Mouse (Mus musculus) midbrain, embryonic 13.5 days (tissue): Measurements from ENCODE around the gene Pigf. TPM values are rescaled to one million over a fixed set of nuclear protein-coding genes. Genes with fewer than 3 reads are reported as not detected.

Experiments used
- ATAC-seq: fragments of 200-750 bp; cut with Nextera tagmentation; 2 replicates; pipeline ENCODE4 v1.8.0; 2017; ENCODE audit warnings: mild to moderate bottlenecking, moderate TSS enrichment, moderate library complexity
- H3K27ac ChIP-seq: fragments of 300-500 bp; sonication (generic); 2 replicates; pipeline ENCODE4 v1.5.1; 2015; ENCODE audit warnings: inconsistent platforms, mild to moderate bottlenecking, moderate library complexity
- H3K27me3 ChIP-seq: fragments of 300-500 bp; sonication (generic); 2 replicates; pipeline ENCODE4 v1.6.1; 2015; ENCODE audit warnings: mild to moderate bottlenecking, inconsistent platforms
- H3K36me3 ChIP-seq: fragments of 300-500 bp; sonication (generic); 2 replicates; pipeline ENCODE4 v1.6.1; 2015; ENCODE audit warnings: mild to moderate bottlenecking, inconsistent platforms
- H3K4me1 ChIP-seq: fragments of 300-500 bp; sonication (generic); replicated peaks from 2 replicates; pipeline ENCODE4 v1.6.1; 2015; ENCODE audit warnings: inconsistent platforms
- H3K4me2 ChIP-seq: fragments of 300-500 bp; sonication (generic); replicated peaks from 2 replicates; pipeline ENCODE4 v1.6.1; 2015; ENCODE audit warnings: moderate library complexity, mild to moderate bottlenecking, inconsistent platforms
- H3K4me3 ChIP-seq: fragments of 300-500 bp; sonication (generic); replicated peaks from 2 replicates; pipeline ENCODE4 v1.5.1; 2015; ENCODE audit warnings: mild to moderate bottlenecking, inconsistent platforms
- H3K9ac ChIP-seq: fragments of 300-500 bp; sonication (generic); replicated peaks from 2 replicates; pipeline ENCODE4 v1.6.1; 2015; ENCODE audit warnings: mild to moderate bottlenecking, inconsistent platforms
- H3K9me3 ChIP-seq: fragments of 300-500 bp; sonication (generic); 2 replicates; pipeline ENCODE4 v1.6.1; 2016; ENCODE audit warnings: mild to moderate bottlenecking, inconsistent platforms
- WGBS: fragments of 180-500 bp; shearing (Covaris S2); methylation state at CpG from one replicate; pipeline ENCODE4 v1.1.7; 2015; 5-methylcytosine and 5-hydroxymethylcytosine counted together
- polyA plus RNA-seq: library from polyadenylated mRNA; unstranded; fragments of >200 nt; fragmentation: Nextera tagmentation; extraction: Ambion mirVana; gene quantifications from 2 replicates; pipeline ENCODE4 v1.2.1, GENCODE M21; 2015

Gene Pigf
- polyA plus RNA-seq, 1 experiment from 2014 or later, result 37.1 TPM

DNA sequence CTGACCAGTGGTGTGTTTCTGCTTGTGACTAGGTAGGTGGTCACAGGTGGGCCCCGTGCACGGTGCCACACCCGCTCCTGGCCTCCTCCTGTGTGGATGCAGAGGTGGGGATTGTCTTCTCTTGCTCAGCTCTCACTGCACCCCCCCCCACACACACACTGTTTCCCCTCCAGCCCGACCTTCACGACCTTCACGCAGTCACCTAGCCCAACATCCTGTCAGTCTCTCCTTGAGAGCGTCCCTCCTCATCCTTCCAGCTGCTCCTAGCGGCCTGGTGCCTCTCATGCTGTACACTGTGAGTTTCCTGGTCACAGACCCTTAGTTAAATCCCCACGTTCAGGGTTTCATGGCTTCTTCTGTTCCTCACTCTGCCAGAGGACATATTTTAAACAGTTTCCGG, 48.8 kb downstream of the Pigf start:
- ATAC-seq, result no peak
- H3K36me3 ChIP-seq, result peaks cover 22% of the 10 kb centered on the region; the same call in 1 of the 2 replicates
- H3K27ac ChIP-seq, result no peak overlapping the region
- no peak overlapping the region for H3K4me3 ChIP-seq
- no peak overlapping the region for H3K4me2 ChIP-seq
- no peaks in the 10 kb centered on the region for H3K9me3 ChIP-seq
- H3K9ac ChIP-seq, result no peak overlapping the region
- no peaks in the 10 kb centered on the region for H3K27me3 ChIP-seq
- H3K4me1 ChIP-seq, result no peaks in the 10 kb centered on the region
- WGBS, result 89% methylated on average over 10 of the region's 10 CpGs

DNA sequence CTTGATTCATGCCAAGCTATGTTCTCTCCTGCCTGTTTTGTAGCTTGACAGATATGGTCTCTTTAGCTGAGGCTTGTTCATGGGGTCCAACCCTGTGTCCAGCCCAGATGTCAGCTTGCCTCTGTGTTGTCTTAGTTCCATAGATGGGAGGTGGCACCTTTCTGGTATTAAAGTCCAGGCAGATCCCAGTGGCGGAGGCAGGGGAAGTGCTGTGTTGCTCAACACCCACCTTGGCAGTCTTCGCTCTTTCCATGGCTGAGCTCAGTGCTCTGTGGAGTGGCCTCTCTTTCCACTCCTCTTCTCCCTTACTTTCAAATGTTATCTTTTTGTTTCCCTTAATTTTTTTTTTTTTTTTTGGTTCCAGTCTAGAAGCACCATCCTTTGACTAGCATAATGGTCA, 52.1 kb downstream of the Pigf start:
- H3K4me1 ChIP-seq, result peaks cover 11% of the 10 kb centered on the region; the same call in 1 of the 2 replicates
- no peak for ATAC-seq

DNA sequence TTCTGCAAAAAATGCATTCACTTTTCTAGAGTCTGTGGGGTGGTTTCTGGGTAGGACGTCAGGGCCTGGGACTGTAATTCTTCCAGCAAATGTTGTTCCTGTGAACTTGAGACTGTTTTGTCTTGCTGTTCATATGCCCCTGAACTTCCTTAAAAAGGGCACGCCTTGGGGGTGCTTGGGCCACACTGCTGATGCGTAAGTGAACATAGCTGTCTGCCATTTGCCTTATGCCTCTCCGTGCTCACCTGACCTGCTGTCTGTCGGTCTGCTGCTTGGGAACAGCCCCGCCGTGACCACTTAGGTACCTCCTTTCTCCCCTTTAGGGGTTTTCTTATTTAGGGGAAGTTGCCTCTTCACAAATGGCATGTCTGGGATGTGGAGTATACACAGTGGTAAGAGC, 53.3 kb downstream of the Pigf start:
- WGBS, result 93% methylated on average over 7 of the region's 7 CpGs
- Histone ChIP-seq H3K27ac (no peak overlapping the region), H3K36me3 (peaks cover 27% of the 10 kb centered on the region), H3K27me3 (no peaks in the 10 kb centered on the region), H3K4me1 (peaks cover 11% of the 10 kb centered on the region; the same call in 1 of the 2 replicates), H3K4me2 (no peak overlapping the region), H3K9ac (no peak overlapping the region), H3K4me3 (no peak overlapping the region), H3K9me3 (no peaks in the 10 kb centered on the region)
- ATAC-seq, result no peak

More for the DNA sequence above, 52.1 kb downstream of the Pigf start:
- Histone ChIP-seq H3K4me3 (no peak overlapping the region), H3K27ac (no peak overlapping the region), H3K36me3 (peaks cover 27% of the 10 kb centered on the region), H3K9me3 (no peaks in the 10 kb centered on the region), H3K27me3 (no peaks in the 10 kb centered on the region), H3K9ac (no peak overlapping the region), H3K4me2 (no peak overlapping the region)
- 96% methylated on average over 2 of the region's 2 CpGs for WGBS

DNA sequence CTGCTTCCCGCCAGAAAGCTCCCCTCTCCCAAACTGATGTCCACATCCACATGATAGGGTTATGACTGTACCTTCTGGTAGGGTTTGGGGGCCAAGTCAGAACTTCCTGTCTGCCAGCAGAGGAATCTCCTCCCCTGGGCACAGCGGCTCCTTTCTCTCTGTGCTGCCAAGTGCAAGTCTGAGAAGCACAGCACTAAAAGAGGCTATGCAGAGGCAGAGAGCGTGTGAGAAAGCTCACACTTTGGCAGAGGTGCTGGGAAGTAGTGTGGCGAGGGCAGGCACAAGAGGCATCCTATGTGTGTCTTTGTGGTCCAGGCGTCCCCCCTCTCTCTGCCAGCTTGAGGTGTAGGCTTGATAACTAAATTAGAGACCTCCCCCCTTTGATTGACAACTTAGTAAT, 54.2 kb downstream of the Pigf start:
- peaks cover 13% of the 10 kb centered on the region; the same call in 1 of the 2 replicates for H3K4me1 ChIP-seq
- H3K9ac ChIP-seq, result no peak overlapping the region
- no peak overlapping the region for H3K27ac ChIP-seq
- no peak for ATAC-seq
- H3K9me3 ChIP-seq, result no peaks in the 10 kb centered on the region
- no peak overlapping the region for H3K4me2 ChIP-seq
- H3K27me3 ChIP-seq, result no peaks in the 10 kb centered on the region
- WGBS, result 78% methylated on average over 5 of the region's 5 CpGs
- H3K4me3 ChIP-seq, result no peak overlapping the region
- peaks cover 24% of the 10 kb centered on the region for H3K36me3 ChIP-seq

DNA sequence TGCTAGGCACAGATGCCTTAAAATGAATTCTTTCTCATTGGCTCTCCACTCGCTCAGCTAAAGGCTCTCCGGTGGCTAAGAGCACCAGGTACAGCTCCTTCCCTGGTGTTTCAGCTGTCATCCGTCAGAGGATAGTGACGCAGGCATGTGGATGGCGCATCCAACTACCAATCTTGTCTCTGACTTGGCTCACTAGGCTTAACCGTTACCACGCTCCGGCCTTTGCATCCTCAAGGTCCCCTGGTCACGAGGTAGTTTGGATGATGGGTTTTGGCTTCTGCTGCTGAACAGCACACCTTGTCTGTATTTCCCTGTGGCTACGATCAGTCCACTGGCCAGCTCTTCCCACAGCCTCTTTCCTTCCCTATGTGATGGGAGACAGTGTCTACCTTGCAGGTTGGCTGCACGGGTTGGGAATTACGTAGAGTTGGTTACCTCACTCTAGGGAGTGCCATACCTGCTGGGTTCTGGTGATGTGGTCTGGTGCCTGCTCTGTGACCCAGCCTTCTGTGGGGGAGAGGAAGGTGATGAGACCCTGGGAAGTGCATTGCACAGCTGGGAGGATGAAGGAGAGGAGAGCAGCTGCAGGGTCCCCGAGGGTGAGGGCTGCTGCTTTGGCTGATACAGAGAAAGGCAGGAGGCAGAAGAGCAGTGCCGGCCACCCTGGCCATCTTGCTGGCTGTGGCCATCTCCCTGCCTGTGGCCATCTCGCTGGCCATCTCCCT, 55.0 kb downstream of the Pigf start:
- H3K27ac ChIP-seq, result no peak overlapping the region
- peaks cover 22% of the 10 kb centered on the region; the same call in 1 of the 2 replicates for H3K36me3 ChIP-seq
- no peak overlapping the region for H3K4me2 ChIP-seq
- peaks cover 20% of the 10 kb centered on the region for H3K4me1 ChIP-seq
- ATAC-seq, result no peak
- H3K9ac ChIP-seq, result 0 out of 2 replicates have a peak overlapping the region, but pooled peaks have one; percentile 12
- H3K27me3 ChIP-seq, result no peaks in the 10 kb centered on the region
- 93% methylated on average over 15 of the region's 15 CpGs for WGBS
- H3K9me3 ChIP-seq, result no peaks in the 10 kb centered on the region
- H3K4me3 ChIP-seq, result no peak overlapping the region

DNA sequence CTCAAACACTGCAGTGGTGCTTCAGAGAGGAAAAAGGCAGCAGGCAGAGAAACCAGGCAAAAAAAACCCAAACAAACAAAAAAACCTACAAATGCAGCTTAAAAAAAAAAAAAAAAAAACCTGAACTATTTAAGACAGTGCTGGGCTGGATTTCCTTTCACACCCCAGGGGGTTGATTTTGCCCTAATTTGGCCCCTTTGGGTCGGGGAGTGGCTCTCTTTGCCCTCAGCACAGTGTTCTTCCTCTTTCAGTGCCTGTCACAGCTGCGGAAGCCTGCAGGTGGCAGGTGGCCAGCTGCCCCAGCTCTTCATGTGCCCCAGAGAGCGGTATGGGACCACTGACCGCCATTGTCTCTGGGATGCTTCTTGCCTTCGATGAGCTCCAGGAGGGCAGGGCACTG, 55.6 kb downstream of the Pigf start:
- no peak overlapping the region for H3K4me2 ChIP-seq
- no peak overlapping the region for H3K27ac ChIP-seq
- 60% methylated on average over 5 of the region's 5 CpGs for WGBS
- H3K9ac ChIP-seq, result 0 out of 2 replicates have a peak overlapping the region, but pooled peaks have one; percentile 12
- ATAC-seq, result no peak
- peaks cover 26% of the 10 kb centered on the region for H3K4me1 ChIP-seq
- H3K9me3 ChIP-seq, result no peaks in the 10 kb centered on the region
- no peaks in the 10 kb centered on the region for H3K27me3 ChIP-seq
- H3K4me3 ChIP-seq, result no peak overlapping the region
- peaks cover 19% of the 10 kb centered on the region; the same call in 1 of the 2 replicates for H3K36me3 ChIP-seq

DNA sequence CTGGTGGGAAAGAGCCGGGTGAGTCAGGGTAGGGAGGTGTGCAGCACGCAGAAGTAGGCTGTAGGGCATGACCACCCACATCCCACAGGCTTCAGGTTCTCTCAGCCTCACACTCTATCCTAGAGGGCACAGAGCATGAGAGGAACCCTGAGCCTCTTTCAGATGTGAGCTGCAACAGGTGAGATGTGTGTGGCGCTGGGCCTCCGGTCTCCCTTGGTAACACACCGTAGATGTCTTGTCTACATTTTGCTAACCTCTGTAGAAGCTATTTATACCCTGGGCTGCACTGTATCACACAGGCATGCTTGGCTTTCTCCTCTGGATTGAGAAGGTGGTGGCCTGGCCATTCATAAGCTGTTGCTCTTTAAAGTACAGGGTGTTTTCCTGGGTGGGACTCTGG, 56.6 kb downstream of the Pigf start:
- Histone ChIP-seq H3K36me3 (peaks cover 14% of the 10 kb centered on the region; the same call in 1 of the 2 replicates), H3K4me2 (no peak overlapping the region), H3K9me3 (no peaks in the 10 kb centered on the region), H3K27me3 (no peaks in the 10 kb centered on the region), H3K27ac (no peak overlapping the region), H3K9ac (no peak overlapping the region), H3K4me1 (peaks cover 36% of the 10 kb centered on the region), H3K4me3 (no peak overlapping the region)
- ATAC-seq, result no peak
- WGBS, result 93% methylated on average over 5 of the region's 5 CpGs

DNA sequence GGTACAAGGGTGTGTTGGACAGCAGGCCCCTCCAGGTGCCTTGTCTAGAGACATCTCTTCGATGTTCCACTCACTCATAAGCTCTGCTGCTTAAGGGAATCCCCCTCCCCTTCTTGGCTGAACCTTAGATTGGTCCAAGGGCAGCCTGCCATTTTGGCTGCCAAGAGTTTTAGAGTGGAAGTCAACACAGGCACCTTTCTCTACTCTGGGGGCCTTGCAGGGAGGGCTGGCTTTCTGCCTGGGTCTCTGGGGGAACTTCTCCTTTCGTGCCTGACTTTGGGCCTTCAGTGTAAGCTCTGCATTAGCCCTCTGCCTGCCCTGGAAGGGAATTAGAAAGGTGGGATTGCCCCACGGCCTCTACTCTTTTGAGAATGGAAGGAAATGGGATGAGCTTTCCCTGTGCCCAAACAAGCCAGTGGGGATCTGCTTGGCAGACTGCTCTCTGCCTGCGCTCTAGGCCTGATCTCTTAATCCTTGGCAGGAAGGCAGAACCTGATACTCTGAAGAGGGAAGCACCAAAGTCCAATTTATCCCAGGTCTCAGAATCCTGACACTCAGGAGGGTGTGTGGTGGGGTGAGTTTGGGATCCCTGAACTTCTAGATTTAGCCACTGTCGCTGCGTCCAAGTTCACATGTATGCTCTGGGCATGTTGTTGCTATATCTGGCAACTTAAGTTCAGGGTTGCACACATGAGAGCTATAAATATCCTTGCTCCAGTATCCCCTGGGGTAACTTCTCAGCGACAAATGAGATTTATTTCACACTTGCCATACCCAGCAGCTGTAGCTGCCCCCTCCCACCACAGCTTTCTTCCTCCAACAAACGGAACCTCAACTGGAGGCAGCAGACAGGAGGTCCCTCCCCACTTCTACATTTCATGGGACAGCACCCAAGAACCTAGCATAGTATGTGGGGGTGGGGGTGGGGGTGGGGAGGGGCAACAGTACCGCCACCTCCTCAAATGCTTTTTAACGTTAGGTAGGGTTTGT, 57.4 kb downstream of the Pigf start:
- WGBS, result 91% methylated on average over 10 of the region's 10 CpGs
- H3K27me3 ChIP-seq, result no peaks in the 10 kb centered on the region
- H3K9ac ChIP-seq, result no peak overlapping the region
- H3K9me3 ChIP-seq, result no peaks in the 10 kb centered on the region
- H3K4me1 ChIP-seq, result peaks cover 38% of the 10 kb centered on the region
- no peak overlapping the region for H3K4me2 ChIP-seq
- H3K4me3 ChIP-seq, result no peak overlapping the region
- peaks cover 14% of the 10 kb centered on the region; the same call in 1 of the 2 replicates for H3K36me3 ChIP-seq
- H3K27ac ChIP-seq, result no peak overlapping the region
- no peak for ATAC-seq

DNA sequence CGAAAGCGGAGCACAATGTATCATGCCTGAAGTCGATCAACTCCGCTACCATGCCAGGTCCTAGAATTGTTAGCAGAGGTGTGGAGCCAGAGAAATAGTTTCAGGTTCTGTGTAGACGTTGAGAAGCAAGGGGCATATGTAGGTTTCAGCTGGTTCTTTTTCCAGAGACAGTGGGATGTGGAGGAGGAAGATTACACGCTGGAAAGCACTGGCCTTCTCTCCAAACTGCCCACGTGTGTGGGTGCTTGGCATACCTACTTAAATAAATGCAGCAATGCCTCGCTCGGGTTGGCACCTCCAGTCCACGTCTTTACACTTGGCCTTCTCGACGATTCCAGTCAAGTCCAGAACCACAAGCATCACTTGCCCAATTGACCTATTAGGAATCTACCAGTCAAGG, 58.2 kb downstream of the Pigf start:
- Histone ChIP-seq H3K27ac (no peak overlapping the region), H3K36me3 (peaks cover 6% of the 10 kb centered on the region; the same call in 1 of the 2 replicates), H3K9ac (no peak overlapping the region), H3K9me3 (no peaks in the 10 kb centered on the region), H3K4me3 (no peak overlapping the region), H3K4me2 (no peak overlapping the region), H3K4me1 (peaks cover 40% of the 10 kb centered on the region), H3K27me3 (no peaks in the 10 kb centered on the region)
- ATAC-seq, result no peak
- WGBS, result 95% methylated on average over 12 of the region's 12 CpGs

DNA sequence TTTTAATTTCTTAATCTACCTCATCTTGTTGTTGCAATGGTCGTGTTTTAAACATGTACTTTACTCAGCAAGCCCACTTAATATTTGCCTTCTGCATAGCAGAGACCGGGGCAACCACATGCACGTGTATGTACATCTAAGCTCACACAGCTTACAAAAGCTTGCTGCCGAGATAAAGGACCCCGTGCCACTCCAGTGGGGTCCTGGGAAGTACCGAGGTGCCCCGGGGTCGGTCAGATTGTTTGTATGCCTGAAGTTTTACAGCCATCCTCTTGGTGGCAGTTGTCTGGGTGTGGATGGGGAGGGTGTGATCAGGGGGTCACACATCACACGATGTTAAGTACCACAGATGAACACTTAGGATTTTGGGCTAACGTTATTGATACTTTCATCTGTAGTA, 59.2 kb downstream of the Pigf start:
- 85% methylated on average over 10 of the region's 10 CpGs for WGBS

DNA sequence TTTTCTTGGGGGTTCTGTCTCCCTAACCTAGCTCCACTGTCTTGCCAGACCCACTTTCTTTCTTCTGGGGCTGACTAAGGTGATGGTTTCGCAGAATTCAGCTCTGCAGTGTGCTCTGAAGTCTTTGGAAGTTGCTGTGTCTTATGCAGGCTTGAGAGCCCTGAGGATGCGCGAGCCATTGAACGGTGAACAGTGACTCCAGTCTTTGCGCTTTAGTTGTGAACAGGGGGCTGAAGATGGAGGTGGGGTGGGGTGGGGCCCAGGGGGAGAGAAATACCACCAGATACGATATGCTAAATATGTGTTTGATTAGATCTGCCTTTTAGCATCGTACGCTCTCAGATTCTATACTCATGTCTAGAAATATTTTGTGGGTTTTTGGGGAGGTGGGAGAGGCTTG, 60.1 kb downstream of the Pigf start:
- peak overlapping the region; percentile 55 for H3K9ac ChIP-seq
- H3K4me2 ChIP-seq, result peak overlapping the region; percentile 85
- H3K27me3 ChIP-seq, result 0 out of 2 replicates have a peak, but pooled peaks cover 5% of the 10 kb centered on the region
- peaks cover 5% of the 10 kb centered on the region; the same call in 1 of the 2 replicates for H3K36me3 ChIP-seq
- peak overlapping the region; percentile 79 for H3K4me3 ChIP-seq
- peak overlapping the region; percentile 53; the same call in 1 of the 2 replicates for H3K27ac ChIP-seq
- WGBS, result 87% methylated on average over 8 of the region's 8 CpGs
- no peaks in the 10 kb centered on the region for H3K9me3 ChIP-seq
- ATAC-seq, result no peak
- peaks cover 46% of the 10 kb centered on the region for H3K4me1 ChIP-seq

More for the DNA sequence above, 59.2 kb downstream of the Pigf start:
- Histone ChIP-seq H3K27ac (no peak overlapping the region), H3K4me3 (no peak overlapping the region), H3K27me3 (no peaks in the 10 kb centered on the region), H3K9ac (no peak overlapping the region), H3K9me3 (no peaks in the 10 kb centered on the region), H3K36me3 (peaks cover 5% of the 10 kb centered on the region; the same call in 1 of the 2 replicates), H3K4me2 (no peak overlapping the region), H3K4me1 (peaks cover 44% of the 10 kb centered on the region)
- no peak for ATAC-seq
